Mouse (Mus musculus): ENCODE data around the gene 1500009C09Rik.

DNA sequence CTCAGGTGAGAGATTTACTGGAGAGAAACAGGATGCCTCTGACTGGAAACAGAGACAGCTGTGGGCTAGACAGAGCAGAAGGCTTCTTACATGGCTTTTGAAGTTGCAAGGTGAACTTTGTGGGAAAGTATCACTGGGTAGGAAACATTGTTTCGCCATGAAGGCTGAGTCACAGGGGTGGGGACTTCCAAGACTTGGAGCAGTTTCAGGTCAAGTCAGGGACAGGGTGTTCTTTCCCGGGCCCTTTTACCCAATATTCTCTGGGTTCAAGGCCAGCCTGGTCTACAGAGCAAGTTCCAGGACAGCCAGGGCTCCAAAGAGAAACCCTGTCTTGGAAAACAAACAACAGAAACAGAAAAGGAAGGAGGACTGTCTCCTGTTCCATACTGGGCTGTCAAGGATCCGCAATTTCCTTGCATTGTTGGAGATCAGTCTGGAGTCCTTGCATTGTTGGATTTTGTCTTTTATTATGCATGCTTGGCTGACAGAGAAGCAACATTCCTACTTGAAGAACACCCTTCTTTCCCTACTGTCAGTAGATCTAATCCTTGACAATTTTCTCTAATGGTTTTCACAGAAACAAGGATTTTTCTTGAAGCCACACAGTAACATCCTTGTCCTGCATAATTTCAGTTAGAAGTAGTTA is 4.9 kb upstream of the 1500009C09Rik start:
- TF ChIP-seq CTCF (IDR thresholded peaks at IDR 0.05; ENCODE audit: insufficient read depth, low read depth, low read length), result no peak
- TF ChIP-seq POLR2A (IDR thresholded peaks at IDR 0.05; ENCODE audit: insufficient read depth, low read depth, low read length), result no peak

All from olfactory bulb, adult 2 months (tissue).